Mouse (Mus musculus) testis, postnatal 14 days (tissue): ENCODE results near the gene Fbxo48.

Source experiments
- DNase-seq: peaks from one replicate; pipeline ENCODE4 v3.0.0; 2021; ENCODE audit warnings: low spot score

Gene Fbxo48

GRCm38 (mm10) chr11:16972027-16972426 lies 20.9 kb downstream of the Fbxo48 start:
- no peak for DNase-seq

- DNase-seq, result no peak
Measured at GRCm38 (mm10) chr11:16973086-16973485, 21.9 kb downstream of the Fbxo48 start.

- no peak for DNase-seq
Measured at GRCm38 (mm10) chr11:16976937-16977336, 25.8 kb downstream of the Fbxo48 start.

- no peak for DNase-seq
Measured at GRCm38 (mm10) chr11:16977611-16978010, 26.4 kb downstream of the Fbxo48 start.

GRCm38 (mm10) chr11:16978161-16978707 lies 27.1 kb downstream of the Fbxo48 start:
- no peak for DNase-seq

GRCm38 (mm10) chr11:16986550-16987187 lies 35.5 kb downstream of the Fbxo48 start:
- no peak for DNase-seq

GRCm38 (mm10) chr11:16987745-16988328 lies 36.7 kb downstream of the Fbxo48 start:
- DNase-seq, result no peak

GRCm38 (mm10) chr11:16989885-16990284 lies 38.7 kb downstream of the Fbxo48 start:
- no peak for DNase-seq

GRCm38 (mm10) chr11:16992880-16993279 lies 41.7 kb downstream of the Fbxo48 start:
- DNase-seq, result no peak

- no peak for DNase-seq
Measured at GRCm38 (mm10) chr11:16996818-16997217, 45.6 kb downstream of the Fbxo48 start.

- DNase-seq, result no peak
Measured at GRCm38 (mm10) chr11:16997465-16997864, 46.3 kb downstream of the Fbxo48 start.

- no peak for DNase-seq
Measured at GRCm38 (mm10) chr11:16999387-16999786, 48.2 kb downstream of the Fbxo48 start.

- no peak for DNase-seq
Measured at GRCm38 (mm10) chr11:16999933-17000332, 48.8 kb downstream of the Fbxo48 start.

- no peak for DNase-seq
Measured at GRCm38 (mm10) chr11:17000353-17001334, 49.5 kb downstream of the Fbxo48 start.

- no peak for DNase-seq
Measured at GRCm38 (mm10) chr11:17002739-17003373, 51.7 kb downstream of the Fbxo48 start.

GRCm38 (mm10) chr11:17003757-17004156 lies 52.6 kb downstream of the Fbxo48 start:
- DNase-seq, result no peak
